In the genomic region with DNA sequence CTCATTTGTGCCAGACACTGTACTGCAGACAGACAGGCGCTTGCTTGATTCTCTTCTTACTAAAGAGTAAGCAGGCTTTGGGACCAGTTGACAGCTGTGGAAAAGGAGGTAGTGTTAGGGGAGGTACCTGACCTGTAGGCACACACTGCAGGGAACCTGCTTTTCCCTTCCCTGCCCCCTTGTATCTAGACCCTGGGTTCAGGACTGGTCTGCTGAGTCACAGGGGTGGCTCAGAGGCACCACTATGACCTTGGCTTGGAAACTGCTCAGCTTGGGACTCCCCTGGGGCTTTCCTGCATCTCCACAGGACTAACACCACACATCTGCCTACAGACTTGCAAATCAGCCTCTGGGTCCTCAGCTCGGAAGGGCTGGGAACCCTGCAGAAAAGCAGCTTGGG, we compare ENCODE assay signal across 10 mouse cellular contexts. TPM values are rescaled to one million over a fixed set of nuclear protein-coding genes. Genes with fewer than 3 reads are reported as not detected.
A peak's percentile ranks its signal among the peaks of the same experiment; 100 is the strongest.
DNase-seq lines count a peak whose midpoint lies in the region.
"Had no signal": no experiment of that assay in that cellular context is flagged by ENCODE, and none has a peak within 500 bp of the region (broad histone marks: within the 10 kb centered on the region; RNA-seq: fewer than 3 reads in every experiment).

No protein-coding gene starts in this region.

- DNase-seq in heart, adult 11 months, result peak; percentile 96
- no peak for DNase-seq in heart, postnatal 4 days
- peak; percentile 35 for DNase-seq in thymus, postnatal 0 days (ENCODE audit: low spot score)
- DNase-seq in thymus, postnatal 14 days, result no peak
- DNase-seq in adrenal gland, postnatal 14 days, result peak; percentile 64
- DNase-seq in layer of hippocampus, postnatal 25 days (ENCODE audit: extremely low spot score in 1 of 2, low spot score in 1 of 2), result no peak
- no peak for DNase-seq in testis, postnatal 10 days (ENCODE audit: low spot score)
- DNase-seq in left cerebral cortex, adult 9 months (ENCODE audit: low spot score in 2 of 2), result no peak
- DNase-seq: kidney, postnatal 4 days; right cerebral cortex, postnatal 4 days had no signal

RNA-seq across cellular contexts. Expression of a gene that starts 9.8 kb away (rescaled TPM):
- 10 to 100 TPM; 96.3 to 98.4 TPM for total RNA-seq in heart, postnatal 4 days (2021)
- polyA plus RNA-seq in thymus, postnatal 0 days (2015; fragmentation: Nextera tagmentation; extraction: Ambion mirVana), result 16.0 and 19.1 TPM in 2 replicates
- 57.3 and 61.2 TPM in 2 replicates for total RNA-seq in adrenal gland, postnatal 14 days (2021)
- 100 to 1,000 TPM in 1 of 2 experiments, 10 to 100 TPM in 1; 99.0 to 104 TPM for total RNA-seq in layer of hippocampus, postnatal 25 days (2021)

Comparison
In these comparisons a context has a peak if more than half of its experiments do, and no peak if none do; other contexts are left out.
1. DNase-seq: peak in heart, adult 11 months (single experiment), thymus, postnatal 0 days (single experiment) and adrenal gland, postnatal 14 days (single experiment); none in heart, postnatal 4 days (single experiment), thymus, postnatal 14 days (single experiment), layer of hippocampus, postnatal 25 days (0 of 2), testis, postnatal 10 days (single experiment) and left cerebral cortex, adult 9 months (0 of 2).